Mouse (Mus musculus) stomach, embryonic 15.5 days (tissue): Measurements from ENCODE around the gene Stk4. TPM values are rescaled to one million over a fixed set of nuclear protein-coding genes. Genes with fewer than 3 reads are reported as not detected.

ENCODE experiments used
- ATAC-seq: fragments of 200-750 bp; cut with Nextera tagmentation; 2 replicates; pipeline ENCODE4 v1.8.0; 2017; ENCODE audit warnings: low read depth, moderate number of reproducible peaks, moderate TSS enrichment; ENCODE audit not compliant: insufficient read depth, low FRiP score
- H3K27ac ChIP-seq: fragments of 300-500 bp; sonication (generic); 2 replicates; pipeline ENCODE4 v1.5.1; 2015; ENCODE audit warnings: mild to moderate bottlenecking, inconsistent platforms
- H3K27me3 ChIP-seq: fragments of 300-500 bp; sonication (generic); replicated peaks from 2 replicates; pipeline ENCODE4 v1.6.1; 2015; ENCODE audit warnings: inconsistent platforms
- H3K36me3 ChIP-seq: fragments of 300-500 bp; sonication (generic); 2 replicates; pipeline ENCODE4 v1.6.1; 2015; ENCODE audit warnings: inconsistent platforms
- H3K4me1 ChIP-seq: fragments of 300-500 bp; sonication (generic); 2 replicates; pipeline ENCODE4 v1.6.1; 2015; ENCODE audit warnings: inconsistent platforms
- H3K4me2 ChIP-seq: fragments of 300-500 bp; sonication (generic); 2 replicates; pipeline ENCODE4 v1.6.1; 2015; ENCODE audit warnings: mild to moderate bottlenecking, inconsistent platforms
- H3K4me3 ChIP-seq: fragments of 300-500 bp; sonication (generic); replicated peaks from 2 replicates; pipeline ENCODE4 v1.5.1; 2015; ENCODE audit warnings: inconsistent platforms
- H3K9ac ChIP-seq: fragments of 300-500 bp; sonication (generic); 2 replicates; pipeline ENCODE4 v1.6.1; 2015; ENCODE audit warnings: inconsistent platforms
- H3K9me3 ChIP-seq: fragments of 300-500 bp; sonication (generic); 2 replicates; pipeline ENCODE4 v1.6.1; 2016; ENCODE audit warnings: inconsistent platforms
- WGBS: fragments of 180-500 bp; shearing (Covaris S2); methylation state at CpG from one replicate; pipeline ENCODE4 v1.1.7; 2015; 5-methylcytosine and 5-hydroxymethylcytosine counted together
- polyA plus RNA-seq: library from polyadenylated mRNA; unstranded; fragments of >200 nt; fragmentation: Nextera tagmentation; extraction: Ambion mirVana; gene quantifications from 2 replicates; pipeline ENCODE4 v1.2.1, GENCODE M21; 2015

Stk4 gene
- 16.4 and 17.9 TPM in 2 replicates for polyA plus RNA-seq

GRCm38 (mm10) chr2:164070142-164070764 is at the start of gene Stk4:
TSS of gene Stk4 (plus strand) at chr2:164070322.
- ATAC-seq: peak; percentile 5; the same call in 1 of the 2 replicates
- H3K4me3 ChIP-seq: peak within 1 kb of the TSS; percentile 98
- H3K9me3 ChIP-seq: no peaks in the 10 kb centered on the region
- H3K27me3 ChIP-seq: no peaks in the 10 kb centered on the region
- H3K36me3 ChIP-seq: peaks cover 5% of the 10 kb centered on the region; the same call in 1 of the 2 replicates
- H3K4me1 ChIP-seq: peaks cover 19% of the 10 kb centered on the region
- H3K4me2 ChIP-seq: peak within 1 kb of the TSS; percentile 90
- H3K27ac ChIP-seq: peak within 1 kb of the TSS; percentile 82
- under 1% methylated on average over 45 of the region's 45 CpGs for WGBS
- peak within 1 kb of the TSS; percentile 87 for H3K9ac ChIP-seq

GRCm38 (mm10) chr2:164022104-164022503 is 48.0 kb upstream of the Stk4 start:
- Histone ChIP-seq H3K4me3 (no peak overlapping the region), H3K27ac (no peak overlapping the region), H3K36me3 (peaks cover 22% of the 10 kb centered on the region), H3K4me2 (no peak overlapping the region), H3K9ac (no peak overlapping the region), H3K4me1 (no peaks in the 10 kb centered on the region), H3K9me3 (no peaks in the 10 kb centered on the region), H3K27me3 (no peaks in the 10 kb centered on the region)
- ATAC-seq: no peak
- 51% methylated on average over 2 of the region's 2 CpGs for WGBS

- Histone ChIP-seq H3K9ac (no peak within 1 kb of the TSS), H3K27me3 (no peaks in the 10 kb centered on the region), H3K9me3 (no peaks in the 10 kb centered on the region), H3K4me1 (no peaks in the 10 kb centered on the region), H3K4me3 (no peak within 1 kb of the TSS), H3K36me3 (no peaks in the 10 kb centered on the region), H3K27ac (no peak within 1 kb of the TSS), H3K4me2 (no peak within 1 kb of the TSS)
- WGBS: 81% methylated on average over 16 of the region's 16 CpGs
- ATAC-seq: no peak
These were observed 45.0 kb upstream of the Stk4 start, which contains the start of gene Pabpc1l for GRCm38 (mm10) chr2:164025150-164025549. TSS of gene Pabpc1l (plus strand) at chr2:164025450.

GRCm38 (mm10) chr2:164031147-164031546 is 39.0 kb upstream of the Stk4 start:
- no peak for ATAC-seq
- 66% methylated on average over 10 of the region's 10 CpGs for WGBS

GRCm38 (mm10) chr2:164032973-164033372 is 37.1 kb upstream of the Stk4 start:
- 83% methylated on average over 3 of the region's 3 CpGs for WGBS
- Histone ChIP-seq H3K9ac (no peak overlapping the region), H3K4me3 (no peak overlapping the region), H3K27me3 (no peaks in the 10 kb centered on the region), H3K4me2 (no peak overlapping the region), H3K4me1 (no peaks in the 10 kb centered on the region), H3K27ac (no peak overlapping the region), H3K36me3 (no peaks in the 10 kb centered on the region), H3K9me3 (no peaks in the 10 kb centered on the region)
- ATAC-seq: no peak

More at GRCm38 (mm10) chr2:164031147-164031546, 39.0 kb upstream of the Stk4 start:
- H3K4me1 ChIP-seq: no peaks in the 10 kb centered on the region
- no peak overlapping the region for H3K9ac ChIP-seq
- no peaks in the 10 kb centered on the region for H3K27me3 ChIP-seq
- no peaks in the 10 kb centered on the region for H3K9me3 ChIP-seq
- H3K36me3 ChIP-seq: no peaks in the 10 kb centered on the region
- no peak overlapping the region for H3K4me3 ChIP-seq
- H3K27ac ChIP-seq: no peak overlapping the region
- no peak overlapping the region for H3K4me2 ChIP-seq

GRCm38 (mm10) chr2:164036520-164037019 is 33.6 kb upstream of the Stk4 start:
- H3K9me3 ChIP-seq: no peaks in the 10 kb centered on the region
- WGBS: 40% methylated on average over 10 of the region's 10 CpGs
- H3K36me3 ChIP-seq: no peaks in the 10 kb centered on the region
- H3K4me1 ChIP-seq: no peaks in the 10 kb centered on the region
- H3K9ac ChIP-seq: no peak overlapping the region
- H3K4me3 ChIP-seq: no peak overlapping the region
- no peak for ATAC-seq
- H3K27ac ChIP-seq: no peak overlapping the region
- no peak overlapping the region for H3K4me2 ChIP-seq
- no peaks in the 10 kb centered on the region for H3K27me3 ChIP-seq

GRCm38 (mm10) chr2:164038407-164039028 is 31.6 kb upstream of the Stk4 start:
- Histone ChIP-seq H3K27ac (no peak overlapping the region), H3K4me1 (no peaks in the 10 kb centered on the region), H3K27me3 (no peaks in the 10 kb centered on the region), H3K4me3 (no peak overlapping the region), H3K9ac (no peak overlapping the region), H3K9me3 (no peaks in the 10 kb centered on the region), H3K4me2 (no peak overlapping the region), H3K36me3 (no peaks in the 10 kb centered on the region)
- 92% methylated on average over 1 of the region's 1 CpGs for WGBS
- no peak for ATAC-seq

- ATAC-seq: no peak
- Histone ChIP-seq H3K4me2 (no peak overlapping the region), H3K27ac (no peak overlapping the region), H3K9ac (no peak overlapping the region), H3K27me3 (no peaks in the 10 kb centered on the region), H3K4me1 (no peaks in the 10 kb centered on the region), H3K4me3 (no peak overlapping the region), H3K9me3 (no peaks in the 10 kb centered on the region), H3K36me3 (no peaks in the 10 kb centered on the region)
- WGBS: 84% methylated on average over 6 of the region's 6 CpGs
These were observed 29.2 kb upstream of the Stk4 start for GRCm38 (mm10) chr2:164040949-164041348.

GRCm38 (mm10) chr2:164041523-164041922 is 28.6 kb upstream of the Stk4 start:
- Histone ChIP-seq H3K36me3 (no peaks in the 10 kb centered on the region), H3K27ac (no peak overlapping the region), H3K27me3 (no peaks in the 10 kb centered on the region), H3K4me1 (no peaks in the 10 kb centered on the region), H3K9ac (no peak overlapping the region), H3K4me3 (no peak overlapping the region), H3K9me3 (no peaks in the 10 kb centered on the region), H3K4me2 (no peak overlapping the region)
- 60% methylated on average over 2 of the region's 2 CpGs for WGBS
- ATAC-seq: no peak

GRCm38 (mm10) chr2:164047197-164047690 is 22.9 kb upstream of the Stk4 start:
- Histone ChIP-seq H3K27ac (no peak overlapping the region), H3K9ac (no peak overlapping the region), H3K4me2 (peak overlapping the region; percentile 59), H3K4me3 (peak overlapping the region; percentile 33), H3K36me3 (peaks cover 3% of the 10 kb centered on the region; the same call in 1 of the 2 replicates), H3K9me3 (no peaks in the 10 kb centered on the region), H3K27me3 (no peaks in the 10 kb centered on the region), H3K4me1 (no peaks in the 10 kb centered on the region)
- WGBS: 4% methylated on average over 13 of the region's 16 CpGs
- ATAC-seq: peak; percentile 90

GRCm38 (mm10) chr2:164053767-164054166 is 16.4 kb upstream of the Stk4 start:
- no peak for ATAC-seq
- no peaks in the 10 kb centered on the region for H3K4me1 ChIP-seq
- peaks cover 40% of the 10 kb centered on the region for H3K36me3 ChIP-seq
- H3K27ac ChIP-seq: no peak overlapping the region
- no peak overlapping the region for H3K4me3 ChIP-seq
- H3K4me2 ChIP-seq: no peak overlapping the region
- no peak overlapping the region for H3K9ac ChIP-seq
- WGBS: 84% methylated on average over 8 of the region's 8 CpGs
- no peaks in the 10 kb centered on the region for H3K9me3 ChIP-seq
- no peaks in the 10 kb centered on the region for H3K27me3 ChIP-seq

GRCm38 (mm10) chr2:164054671-164055070 is 15.5 kb upstream of the Stk4 start:
- no peak for ATAC-seq
- peaks cover 49% of the 10 kb centered on the region for H3K36me3 ChIP-seq

More at GRCm38 (mm10) chr2:164054671-164055070, 15.5 kb upstream of the Stk4 start:
- Histone ChIP-seq H3K27ac (no peak overlapping the region), H3K4me2 (no peak overlapping the region), H3K9ac (no peak overlapping the region), H3K4me1 (no peaks in the 10 kb centered on the region), H3K27me3 (no peaks in the 10 kb centered on the region), H3K4me3 (no peak overlapping the region), H3K9me3 (no peaks in the 10 kb centered on the region)
- WGBS: 93% methylated on average over 8 of the region's 8 CpGs
